Mouse (Mus musculus): Measurements from ENCODE around the gene Gm17349. TPM values are rescaled to one million over a fixed set of nuclear protein-coding genes. Genes with fewer than 3 reads are reported as not detected.
A peak's percentile ranks its signal among the peaks of the same experiment; 100 is the strongest.

The Gm17349 gene
- polyA plus RNA-seq, 1 experiment from 2014 or later = not detected

GRCm38 (mm10) chr15:99723515-99724291, 18.4 kb upstream of the Gm17349 start:
- H3K27ac ChIP-seq (replicated peaks; ENCODE audit: low read depth, low read length) = peak overlapping the region; percentile 28
- H3K9ac ChIP-seq (ENCODE audit: low read depth, low read length) = no peak overlapping the region
- no peak for ATAC-seq (ENCODE audit: low read depth)
- no peaks in the 10 kb centered on the region for H3K27me3 ChIP-seq (replicated peaks; ENCODE audit: control insufficient read depth, insufficient read depth, low read length)
- WGBS = 18% methylated on average over 11 of the region's 11 CpGs
- H3K4me3 ChIP-seq (ENCODE audit: low read depth, low read length) = no peak overlapping the region
- DNase-seq (ENCODE audit: low spot score) = peak; percentile 49
- H3K4me1 ChIP-seq (ENCODE audit: control insufficient read depth, insufficient read depth, low read length) = peaks cover 12% of the 10 kb centered on the region
- 0 out of 2 replicates have a peak, but pooled peaks cover under 1% of the 10 kb centered on the region for H3K9me3 ChIP-seq (ENCODE audit: control insufficient read depth, low read length)
- H3K36me3 ChIP-seq (ENCODE audit: control insufficient read depth, insufficient read depth, low read length) = peaks cover 19% of the 10 kb centered on the region
- peak overlapping the region; percentile 63 for H3K4me2 ChIP-seq (ENCODE audit: low read depth, low read length)

GRCm38 (mm10) chr15:99723120-99723514, 17.8 kb upstream of the Gm17349 start:
- ATAC-seq (ENCODE audit: low read depth) = no peak
- Histone ChIP-seq H3K9me3 (ENCODE audit: control insufficient read depth, low read length) (no peaks in the 10 kb centered on the region), H3K27ac (replicated peaks; ENCODE audit: low read depth, low read length) (no peak overlapping the region), H3K36me3 (ENCODE audit: control insufficient read depth, insufficient read depth, low read length) (peaks cover 13% of the 10 kb centered on the region), H3K4me3 (ENCODE audit: low read depth, low read length) (no peak overlapping the region), H3K4me2 (ENCODE audit: low read depth, low read length) (no peak overlapping the region), H3K4me1 (ENCODE audit: control insufficient read depth, insufficient read depth, low read length) (peaks cover 12% of the 10 kb centered on the region), H3K27me3 (replicated peaks; ENCODE audit: control insufficient read depth, insufficient read depth, low read length) (no peaks in the 10 kb centered on the region), H3K9ac (ENCODE audit: low read depth, low read length) (no peak overlapping the region)
- 44% methylated on average over 10 of the region's 10 CpGs for WGBS
- no peak for DNase-seq (ENCODE audit: low spot score)

GRCm38 (mm10) chr15:99721921-99722743, 16.8 kb upstream of the Gm17349 start:
- Histone ChIP-seq H3K4me3 (ENCODE audit: low read depth, low read length) (no peak overlapping the region), H3K9ac (ENCODE audit: low read depth, low read length) (no peak overlapping the region), H3K27ac (replicated peaks; ENCODE audit: low read depth, low read length) (no peak overlapping the region), H3K4me2 (ENCODE audit: low read depth, low read length) (no peak overlapping the region), H3K36me3 (ENCODE audit: control insufficient read depth, insufficient read depth, low read length) (0 out of 2 replicates have a peak, but pooled peaks cover 4% of the 10 kb centered on the region), H3K9me3 (ENCODE audit: control insufficient read depth, low read length) (no peaks in the 10 kb centered on the region), H3K4me1 (ENCODE audit: control insufficient read depth, insufficient read depth, low read length) (peaks cover 12% of the 10 kb centered on the region), H3K27me3 (replicated peaks; ENCODE audit: control insufficient read depth, insufficient read depth, low read length) (no peaks in the 10 kb centered on the region)
- 80% methylated on average over 25 of the region's 25 CpGs for WGBS
- no peak for DNase-seq (ENCODE audit: low spot score)
- no peak for ATAC-seq (ENCODE audit: low read depth)

- DNase-seq (ENCODE audit: low spot score) (no peak), ATAC-seq (ENCODE audit: low read depth) (no peak)
- no peak overlapping the region for H3K27ac ChIP-seq (replicated peaks; ENCODE audit: low read depth, low read length)
- no peak overlapping the region for H3K9ac ChIP-seq (ENCODE audit: low read depth, low read length)
- H3K4me1 ChIP-seq (ENCODE audit: control insufficient read depth, insufficient read depth, low read length) = peaks cover 8% of the 10 kb centered on the region; the same call in 1 of the 2 replicates
- H3K4me2 ChIP-seq (ENCODE audit: low read depth, low read length) = no peak overlapping the region
- H3K9me3 ChIP-seq (ENCODE audit: control insufficient read depth, low read length) = no peaks in the 10 kb centered on the region
- H3K27me3 ChIP-seq (replicated peaks; ENCODE audit: control insufficient read depth, insufficient read depth, low read length) = no peaks in the 10 kb centered on the region
- 80% methylated on average over 8 of the region's 8 CpGs for WGBS
- H3K36me3 ChIP-seq (ENCODE audit: control insufficient read depth, insufficient read depth, low read length) = 0 out of 2 replicates have a peak, but pooled peaks cover 10% of the 10 kb centered on the region
- H3K4me3 ChIP-seq (ENCODE audit: low read depth, low read length) = no peak overlapping the region
Measured at GRCm38 (mm10) chr15:99719865-99720264, 14.6 kb upstream of the Gm17349 start.

GRCm38 (mm10) chr15:99718461-99719021, 13.3 kb upstream of the Gm17349 start:
- H3K9me3 ChIP-seq (ENCODE audit: control insufficient read depth, low read length) = no peaks in the 10 kb centered on the region
- no peak for ATAC-seq (ENCODE audit: low read depth)
- H3K27ac ChIP-seq (replicated peaks; ENCODE audit: low read depth, low read length) = no peak overlapping the region
- DNase-seq (ENCODE audit: low spot score) = no peak
- H3K27me3 ChIP-seq (replicated peaks; ENCODE audit: control insufficient read depth, insufficient read depth, low read length) = no peaks in the 10 kb centered on the region
- H3K4me2 ChIP-seq (ENCODE audit: low read depth, low read length) = no peak overlapping the region
- H3K36me3 ChIP-seq (ENCODE audit: control insufficient read depth, insufficient read depth, low read length) = peaks cover 20% of the 10 kb centered on the region
- no peak overlapping the region for H3K4me3 ChIP-seq (ENCODE audit: low read depth, low read length)
- H3K4me1 ChIP-seq (ENCODE audit: control insufficient read depth, insufficient read depth, low read length) = peaks cover 4% of the 10 kb centered on the region; the same call in 1 of the 2 replicates
- 87% methylated on average over 9 of the region's 9 CpGs for WGBS
- no peak overlapping the region for H3K9ac ChIP-seq (ENCODE audit: low read depth, low read length)

- Histone ChIP-seq H3K4me2 (ENCODE audit: low read depth, low read length) (no peak within 1 kb of the TSS), H3K4me1 (ENCODE audit: control insufficient read depth, insufficient read depth, low read length) (no peaks in the 10 kb centered on the region), H3K4me3 (ENCODE audit: low read depth, low read length) (no peak within 1 kb of the TSS), H3K9ac (ENCODE audit: low read depth, low read length) (0 out of 2 replicates have a peak within 1 kb of the TSS, but pooled peaks have one; percentile 14), H3K9me3 (ENCODE audit: control insufficient read depth, low read length) (no peaks in the 10 kb centered on the region), H3K27me3 (replicated peaks; ENCODE audit: control insufficient read depth, insufficient read depth, low read length) (no peaks in the 10 kb centered on the region), H3K36me3 (ENCODE audit: control insufficient read depth, insufficient read depth, low read length) (peaks cover 29% of the 10 kb centered on the region), H3K27ac (replicated peaks; ENCODE audit: low read depth, low read length) (no peak within 1 kb of the TSS)
- no peak for ATAC-seq (ENCODE audit: low read depth)
- WGBS = 64% methylated on average over 26 of the region's 26 CpGs
- DNase-seq (ENCODE audit: low spot score) = no peak
Measured at GRCm38 (mm10) chr15:99717386-99718334, 12.4 kb upstream of the Gm17349 start, which contains the start of gene Gpd1. Gene Gpd1, plus strand, starts transcription at chr15:99717515.

- H3K27ac ChIP-seq (replicated peaks; ENCODE audit: low read depth, low read length) = no peak overlapping the region
- peaks cover 37% of the 10 kb centered on the region for H3K36me3 ChIP-seq (ENCODE audit: control insufficient read depth, insufficient read depth, low read length)
- 83% methylated on average over 12 of the region's 12 CpGs for WGBS
- no peak overlapping the region for H3K4me3 ChIP-seq (ENCODE audit: low read depth, low read length)
- no peak for DNase-seq (ENCODE audit: low spot score)
- no peak overlapping the region for H3K4me2 ChIP-seq (ENCODE audit: low read depth, low read length)
- no peaks in the 10 kb centered on the region for H3K4me1 ChIP-seq (ENCODE audit: control insufficient read depth, insufficient read depth, low read length)
- H3K9me3 ChIP-seq (ENCODE audit: control insufficient read depth, low read length) = no peaks in the 10 kb centered on the region
- no peak overlapping the region for H3K9ac ChIP-seq (ENCODE audit: low read depth, low read length)
- ATAC-seq (ENCODE audit: low read depth) = no peak
- H3K27me3 ChIP-seq (replicated peaks; ENCODE audit: control insufficient read depth, insufficient read depth, low read length) = no peaks in the 10 kb centered on the region
Measured at GRCm38 (mm10) chr15:99716814-99717213, 11.5 kb upstream of the Gm17349 start.
